Mouse (Mus musculus) erythroblast, embryonic 14.5 days (primary cell): ENCODE data around the gene Ror1.

Source experiments
- GATA1 ChIP-seq: IDR thresholded peaks from 2 replicates; pipeline ENCODE4 v1.6.1; 2012; ENCODE audit warnings: low read length, inconsistent platforms, mixed read lengths
- TAL1 ChIP-seq: IDR thresholded peaks from 3 replicates; pipeline ENCODE4 v1.6.1; 2012; ENCODE audit warnings: low read length, inconsistent platforms, mixed read lengths

- no peak for TF ChIP-seq GATA1
- TF ChIP-seq TAL1, result no peak
These were observed 192.2 kb downstream of the Ror1 start for GRCm38 (mm10) chr4:100287829-100288228.
